Mouse (Mus musculus) limb, embryonic 11.5 days (tissue): ENCODE results near the gene Med12. TPM values are rescaled to one million over a fixed set of nuclear protein-coding genes. Genes with fewer than 3 reads are reported as not detected.
A peak's percentile ranks its signal among the peaks of the same experiment; 100 is the strongest.

Experiments
- ATAC-seq: fragments of 200-750 bp; cut with Nextera tagmentation; 2 replicates; pipeline ENCODE4 v1.8.0; 2017; ENCODE audit warnings: low read depth; ENCODE audit not compliant: insufficient number of reproducible peaks, low FRiP score, low TSS enrichment
- DNase-seq: peaks from one replicate; pipeline ENCODE4 v3.0.0-alpha.2; 2015; ENCODE audit warnings: low spot score
- H3K27ac ChIP-seq: fragments of 300-500 bp; sonication (generic); replicated peaks from 2 replicates; pipeline ENCODE4 v1.5.1; 2014; ENCODE audit warnings: low read depth, mild to moderate bottlenecking, low read length
- H3K27me3 ChIP-seq: fragments of 300-500 bp; sonication (generic); 2 replicates; pipeline ENCODE4 v1.6.1; 2014; ENCODE audit warnings: mild to moderate bottlenecking, low read length, mixed read lengths; ENCODE audit not compliant: control insufficient read depth, insufficient read depth
- H3K36me3 ChIP-seq: fragments of 300-500 bp; sonication (generic); 2 replicates; pipeline ENCODE4 v1.6.1; 2014; ENCODE audit warnings: mild to moderate bottlenecking, low read length, moderate library complexity, mixed read lengths; ENCODE audit not compliant: control insufficient read depth, insufficient read depth
- H3K4me1 ChIP-seq: fragments of 300-500 bp; sonication (generic); 2 replicates; pipeline ENCODE4 v1.6.1; 2014; ENCODE audit warnings: low read length, mixed read lengths; ENCODE audit not compliant: control insufficient read depth, insufficient read depth
- H3K4me2 ChIP-seq: fragments of 300-500 bp; sonication (generic); 2 replicates; pipeline ENCODE4 v1.6.1; 2014; ENCODE audit warnings: low read depth, mild to moderate bottlenecking, moderate library complexity; ENCODE audit not compliant: severe bottlenecking
- H3K4me3 ChIP-seq: fragments of 300-500 bp; sonication (generic); 2 replicates; pipeline ENCODE4 v1.5.1; 2014; ENCODE audit warnings: low read depth, low read length
- H3K9ac ChIP-seq: fragments of 300-500 bp; sonication (generic); 2 replicates; pipeline ENCODE4 v1.6.1; 2014; ENCODE audit warnings: mild to moderate bottlenecking, low read length
- H3K9me3 ChIP-seq: fragments of 300-500 bp; sonication (generic); 2 replicates; pipeline ENCODE4 v1.6.1; 2016; ENCODE audit warnings: low read length; ENCODE audit not compliant: control insufficient read depth
- WGBS: fragments of 180-500 bp; shearing (Covaris S2); extraction: QIAGEN DNeasy Blood & Tissue Kit; methylation state at CpG from one replicate; pipeline ENCODE4 v1.1.7; 2014; 5-methylcytosine and 5-hydroxymethylcytosine counted together
- polyA plus RNA-seq: library from polyadenylated mRNA; unstranded; fragments of >200 nt; fragmentation: Nextera tagmentation; extraction: Ambion mirVana; gene quantifications from 2 replicates; pipeline ENCODE4 v1.2.1, GENCODE M21; 2014

Med12 gene
- polyA plus RNA-seq, 1 experiment from 2014 or later = 57.6 TPM

DNA sequence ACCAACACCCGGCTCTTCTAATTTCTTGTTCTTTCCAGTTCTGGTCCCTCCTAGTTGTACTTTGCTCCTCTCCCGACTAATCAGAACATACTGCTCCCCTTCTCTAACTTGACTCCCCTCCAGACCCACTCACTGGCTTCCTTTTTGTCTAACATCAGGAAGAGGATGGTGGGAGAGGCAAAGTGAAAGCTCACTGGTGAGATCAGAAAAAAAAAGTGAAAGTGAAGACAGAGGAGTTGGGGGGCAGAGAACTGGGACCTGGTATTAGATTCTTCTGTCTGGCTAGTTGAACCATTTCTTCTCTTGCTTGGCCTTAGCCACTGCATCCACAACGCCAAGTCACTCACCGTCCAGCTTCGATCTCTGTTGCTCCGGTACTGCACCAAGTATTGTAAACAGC lies 7.2 kb upstream of the Med12 start:
- Histone ChIP-seq H3K36me3 (no peaks in the 10 kb centered on the region), H3K27me3 (no peaks in the 10 kb centered on the region), H3K4me1 (no peaks in the 10 kb centered on the region), H3K9ac (no peak overlapping the region), H3K9me3 (no peaks in the 10 kb centered on the region), H3K4me3 (no peak overlapping the region), H3K4me2 (no peak overlapping the region), H3K27ac (no peak overlapping the region)
- WGBS = 93% methylated on average over 6 of the region's 6 CpGs
- ATAC-seq = no peak
- DNase-seq = no peak

GRCm38 (mm10) chrX:101268025-101268754 lies 5.6 kb upstream of the Med12 start, which contains the start of gene Il2rg:
Gene Il2rg (minus strand): TSS chrX:101268255.
- H3K4me3 ChIP-seq = no peak within 1 kb of the TSS
- 61% methylated on average over 5 of the region's 5 CpGs for WGBS
- DNase-seq (no peak), ATAC-seq (no peak)
- H3K9ac ChIP-seq = no peak within 1 kb of the TSS
- no peaks in the 10 kb centered on the region for H3K27me3 ChIP-seq
- H3K4me2 ChIP-seq = 0 out of 2 replicates have a peak within 1 kb of the TSS, but pooled peaks have one; percentile 0
- H3K27ac ChIP-seq = no peak within 1 kb of the TSS
- no peaks in the 10 kb centered on the region for H3K4me1 ChIP-seq
- no peaks in the 10 kb centered on the region for H3K9me3 ChIP-seq
- no peaks in the 10 kb centered on the region for H3K36me3 ChIP-seq

- Histone ChIP-seq H3K4me1 (no peaks in the 10 kb centered on the region), H3K4me2 (no peak within 1 kb of the TSS), H3K36me3 (no peaks in the 10 kb centered on the region), H3K9me3 (no peaks in the 10 kb centered on the region), H3K27me3 (no peaks in the 10 kb centered on the region), H3K27ac (no peak within 1 kb of the TSS), H3K4me3 (no peak within 1 kb of the TSS), H3K9ac (no peak within 1 kb of the TSS)
- WGBS = 48% methylated on average over 3 of the region's 3 CpGs
- no peak for ATAC-seq
- DNase-seq = no peak
Observed at GRCm38 (mm10) chrX:101268755-101269124, 5.1 kb upstream of the Med12 start, which contains the start of gene Gm20489. Gene Gm20489 (minus strand): TSS chrX:101269023.

GRCm38 (mm10) chrX:101273410-101273809 lies 420 bp upstream of the Med12 start:
- H3K27ac ChIP-seq = peak overlapping the region; percentile 53
- no peaks in the 10 kb centered on the region for H3K4me1 ChIP-seq
- DNase-seq (no peak), ATAC-seq (peak; percentile 19; the same call in 1 of the 2 replicates)
- H3K36me3 ChIP-seq = no peaks in the 10 kb centered on the region
- no peak overlapping the region for H3K4me2 ChIP-seq
- no peaks in the 10 kb centered on the region for H3K9me3 ChIP-seq
- peaks cover 5% of the 10 kb centered on the region for H3K27me3 ChIP-seq
- peak overlapping the region; percentile 67; the same call in 1 of the 2 replicates for H3K9ac ChIP-seq
- 20% methylated on average over 6 of the region's 6 CpGs for WGBS
- H3K4me3 ChIP-seq = peak overlapping the region; percentile 52; the same call in 1 of the 2 replicates

GRCm38 (mm10) chrX:101282813-101283212 lies 9.0 kb downstream of the Med12 start:
- DNase-seq (no peak), ATAC-seq (no peak)
- no peak overlapping the region for H3K9ac ChIP-seq
- no peaks in the 10 kb centered on the region for H3K4me1 ChIP-seq
- no peaks in the 10 kb centered on the region for H3K9me3 ChIP-seq
- no peak overlapping the region for H3K27ac ChIP-seq
- WGBS = 88% methylated on average over 6 of the region's 6 CpGs
- no peak overlapping the region for H3K4me2 ChIP-seq
- H3K27me3 ChIP-seq = 0 out of 2 replicates have a peak, but pooled peaks cover 2% of the 10 kb centered on the region
- H3K4me3 ChIP-seq = no peak overlapping the region
- peaks cover 5% of the 10 kb centered on the region for H3K36me3 ChIP-seq

GRCm38 (mm10) chrX:101285534-101285933 lies 11.7 kb downstream of the Med12 start:
- Histone ChIP-seq H3K27me3 (0 out of 2 replicates have a peak, but pooled peaks cover 8% of the 10 kb centered on the region), H3K4me2 (no peak overlapping the region), H3K4me1 (no peaks in the 10 kb centered on the region), H3K27ac (no peak overlapping the region), H3K9ac (no peak overlapping the region), H3K4me3 (no peak overlapping the region), H3K9me3 (no peaks in the 10 kb centered on the region), H3K36me3 (peaks cover 5% of the 10 kb centered on the region)
- DNase-seq (peak; percentile 77), ATAC-seq (no peak)
- 31% methylated on average over 6 of the region's 6 CpGs for WGBS

GRCm38 (mm10) chrX:101285953-101286670 lies 12.3 kb downstream of the Med12 start:
- Histone ChIP-seq H3K9me3 (no peaks in the 10 kb centered on the region), H3K9ac (no peak overlapping the region), H3K4me1 (no peaks in the 10 kb centered on the region), H3K27ac (no peak overlapping the region), H3K4me2 (no peak overlapping the region), H3K27me3 (0 out of 2 replicates have a peak, but pooled peaks cover 8% of the 10 kb centered on the region), H3K36me3 (peaks cover 6% of the 10 kb centered on the region), H3K4me3 (no peak overlapping the region)
- DNase-seq (no peak), ATAC-seq (no peak)
- 89% methylated on average over 14 of the region's 14 CpGs for WGBS

GRCm38 (mm10) chrX:101287543-101287942 lies 13.7 kb downstream of the Med12 start:
- DNase-seq (no peak), ATAC-seq (no peak)
- H3K4me1 ChIP-seq = no peaks in the 10 kb centered on the region
- H3K9ac ChIP-seq = no peak overlapping the region
- 0 out of 2 replicates have a peak, but pooled peaks cover 8% of the 10 kb centered on the region for H3K27me3 ChIP-seq
- no peak overlapping the region for H3K4me3 ChIP-seq
- H3K4me2 ChIP-seq = no peak overlapping the region
- no peak overlapping the region for H3K27ac ChIP-seq
- H3K36me3 ChIP-seq = peaks cover 9% of the 10 kb centered on the region
- no peaks in the 10 kb centered on the region for H3K9me3 ChIP-seq
- 90% methylated on average over 3 of the region's 3 CpGs for WGBS
